Mouse (Mus musculus) brain, embryonic 14.5 days (tissue): ENCODE measurements around the gene Foxd3. TPM values are rescaled to one million over a fixed set of nuclear protein-coding genes. Genes with fewer than 3 reads are reported as not detected.

ENCODE experiments used
- DNase-seq: peaks from one replicate; pipeline ENCODE4 v3.0.0-alpha.2; 2011; ENCODE audit warnings: low read depth
- CTCF ChIP-seq: fragments of 200-500 bp; IDR thresholded peaks from 2 replicates; pipeline ENCODE4 v1.5.1; 2012; ENCODE audit warnings: inconsistent platforms, mild to moderate bottlenecking, moderate library complexity, borderline replicate concordance; ENCODE audit not compliant: insufficient read depth, insufficient read length; ENCODE audit errors: extremely low read depth
- POLR2A ChIP-seq: fragments of 200-500 bp; IDR thresholded peaks from 2 replicates; pipeline ENCODE4 v1.6.1; 2012; ENCODE audit warnings: mild to moderate bottlenecking, inconsistent platforms, borderline replicate concordance; ENCODE audit not compliant: poor library complexity, insufficient read depth, insufficient read length, severe bottlenecking; ENCODE audit errors: extremely low read depth
- polyA plus RNA-seq: library from polyadenylated mRNA; depleted of rRNA; stranded (reverse); fragments of >200 nt; gene quantifications from 2 replicates; pipeline ENCODE4 v1.2.3, GENCODE M21; 2012; rRNA removed

Gene Foxd3
- polyA plus RNA-seq, 1 experiment, result 3.2 TPM

DNA sequence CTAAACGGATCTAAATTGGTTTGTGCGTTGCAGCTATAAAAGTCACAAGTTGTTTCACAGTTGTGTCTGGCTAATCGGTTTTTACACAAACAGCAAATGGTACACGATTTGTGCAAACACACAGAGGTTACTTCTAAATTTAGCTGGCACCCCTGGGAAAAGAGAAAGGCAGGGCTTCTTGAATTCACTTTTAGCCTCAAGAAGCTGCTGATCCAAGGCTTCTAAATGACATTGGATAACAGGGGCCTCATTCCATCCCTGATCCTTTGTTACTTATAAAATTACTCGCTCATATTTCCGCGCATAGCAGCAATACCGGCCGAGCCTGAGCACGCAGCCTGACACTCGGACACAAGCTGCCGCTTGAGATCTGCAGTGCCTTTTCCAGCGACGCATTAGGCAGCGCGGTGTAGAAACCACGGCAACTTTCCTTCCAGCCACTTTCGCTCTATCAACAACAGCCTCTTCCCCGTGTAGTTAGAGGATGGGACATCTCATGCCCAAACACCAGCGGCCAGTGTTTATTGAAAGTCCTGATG, 4.0 kb downstream of the Foxd3 start:
- peak; percentile 76 for DNase-seq
- no peak for TF ChIP-seq CTCF
- TF ChIP-seq POLR2A, result no peak

DNA sequence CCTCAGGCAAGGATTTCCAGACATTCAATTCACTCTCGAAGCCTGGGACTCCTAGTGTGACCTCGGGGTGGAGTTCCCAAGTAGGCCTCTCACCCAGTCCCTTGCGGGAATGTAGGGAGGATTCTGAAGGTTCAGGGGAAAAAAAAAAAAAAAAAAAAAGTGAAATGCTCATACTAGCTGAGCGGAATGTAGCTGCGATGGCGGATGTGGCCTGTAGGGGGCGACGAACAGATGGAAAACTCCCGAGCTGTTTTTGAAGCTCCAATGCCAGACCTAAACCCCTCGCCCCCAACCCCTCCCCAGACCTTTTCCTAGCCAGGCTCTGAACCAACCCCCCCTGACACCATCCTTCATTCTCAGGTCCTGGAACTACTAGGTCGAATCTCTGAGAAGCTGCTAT, 4.9 kb downstream of the Foxd3 start:
- TF ChIP-seq CTCF (peak; percentile 83), POLR2A (no peak)
- peak; percentile 85 for DNase-seq

- no peak for TF ChIP-seq CTCF
- TF ChIP-seq POLR2A, result no peak
- DNase-seq, result no peak
Observed at GRCm38 (mm10) chr4:99661956-99662355, 5.9 kb downstream of the Foxd3 start.

GRCm38 (mm10) chr4:99662431-99662830, 6.3 kb downstream of the Foxd3 start:
- TF ChIP-seq POLR2A, result no peak
- no peak for TF ChIP-seq CTCF
- no peak for DNase-seq

GRCm38 (mm10) chr4:99662841-99663567, 6.9 kb downstream of the Foxd3 start:
- DNase-seq, result peak; percentile 19
- TF ChIP-seq POLR2A (no peak), CTCF (no peak)

DNA sequence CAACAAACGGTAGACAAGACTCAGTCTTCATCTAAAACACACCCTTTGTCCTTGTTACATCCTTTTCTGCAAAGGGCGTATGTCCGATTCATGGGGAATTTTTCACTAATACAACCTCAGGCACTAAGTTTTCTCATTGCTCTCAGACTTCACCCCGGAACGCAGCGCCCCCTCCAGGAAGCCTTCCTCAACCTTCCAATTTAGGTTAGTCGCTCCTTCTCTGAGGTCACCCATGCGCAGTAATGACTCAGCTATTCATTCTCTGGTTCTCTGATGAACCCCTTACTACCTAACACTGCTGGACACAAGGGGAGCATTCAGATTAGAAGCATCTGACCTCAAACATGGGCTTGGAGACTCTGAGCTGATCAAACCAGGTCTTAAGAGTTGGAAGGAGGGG, 7.6 kb downstream of the Foxd3 start:
- no peak for DNase-seq
- no peak for TF ChIP-seq CTCF
- no peak for TF ChIP-seq POLR2A

DNA sequence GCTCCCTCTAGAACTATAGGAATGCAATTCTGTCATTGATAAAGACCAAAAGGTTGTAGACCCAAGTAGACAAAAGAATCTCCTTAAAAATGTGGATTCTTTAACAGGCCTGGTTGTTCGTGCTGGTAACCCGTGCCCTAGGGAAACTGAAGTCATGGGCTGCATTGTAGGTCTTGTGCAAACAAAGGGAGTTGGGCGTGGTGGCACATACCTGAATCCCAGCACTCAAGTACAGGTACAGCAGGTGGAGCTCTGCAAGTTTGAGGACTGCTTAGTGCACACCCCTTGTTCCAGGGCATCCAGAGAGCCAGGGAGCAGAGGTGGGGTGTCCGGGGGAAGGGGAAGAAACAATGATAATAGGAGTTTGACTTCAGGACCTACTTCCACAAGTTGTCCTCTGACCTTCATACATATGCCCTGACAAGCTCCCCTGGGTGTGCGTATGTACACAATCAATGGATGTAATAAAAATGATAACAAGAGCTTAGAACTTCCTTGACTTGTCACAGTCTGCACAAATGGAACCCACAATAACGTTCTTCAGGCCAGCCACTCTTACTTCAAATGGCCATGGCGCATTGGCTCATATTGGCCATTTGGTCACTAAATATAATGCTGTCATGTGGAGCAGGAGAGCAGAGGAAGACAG, 14.2 kb downstream of the Foxd3 start:
- no peak for TF ChIP-seq POLR2A
- no peak for TF ChIP-seq CTCF
- no peak for DNase-seq

GRCm38 (mm10) chr4:99675191-99675590, 19.1 kb downstream of the Foxd3 start:
- DNase-seq, result no peak
- no peak for TF ChIP-seq POLR2A
- TF ChIP-seq CTCF, result no peak

- no peak for TF ChIP-seq POLR2A
- TF ChIP-seq CTCF, result no peak
- no peak for DNase-seq
Observed at GRCm38 (mm10) chr4:99683941-99684340, 27.8 kb downstream of the Foxd3 start.

DNA sequence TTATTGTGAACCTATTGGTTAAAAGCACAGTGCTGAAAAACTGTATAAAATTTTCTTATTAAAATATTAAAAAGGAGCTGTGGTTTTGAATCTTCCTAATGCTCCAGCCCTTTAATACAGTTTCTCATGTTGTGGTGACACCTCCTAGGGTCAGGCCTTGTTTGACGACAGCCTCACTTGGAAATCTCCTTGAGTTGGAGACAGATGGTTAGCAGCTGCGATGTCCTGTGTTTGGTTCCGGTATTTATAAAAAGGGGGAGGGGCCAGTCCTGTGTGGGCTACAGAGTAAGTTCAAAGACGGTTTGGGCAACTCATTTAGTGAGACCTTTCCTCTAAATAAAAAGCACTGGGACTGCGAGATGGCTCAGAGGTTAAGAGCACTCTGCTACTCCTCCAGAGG, 30.2 kb downstream of the Foxd3 start:
- no peak for TF ChIP-seq CTCF
- TF ChIP-seq POLR2A, result no peak
- DNase-seq, result peak; percentile 2

Other genes starting within 250 kb of the Foxd3 start
- gene Alg6, start 59.4 kb downstream of the Foxd3 start, polyA plus RNA-seq, result 11.8 and 13.1 TPM in 2 replicates
- gene Efcab7, start 172.9 kb downstream of the Foxd3 start, polyA plus RNA-seq, result 14.7 and 16.9 TPM in 2 replicates